Mouse (Mus musculus) urinary bladder, postnatal 36 days (tissue): ENCODE results near the gene Mettl23.
A peak's percentile ranks its signal among the peaks of the same experiment; 100 is the strongest.

Experiments used
- DNase-seq, 2 experiments: peaks; one replicate each; pipeline ENCODE4 v3.0.0; 2022; ENCODE audit warnings: low spot score in 2 of 2, mixed read lengths in 1 of 2

Mettl23 gene

DNA sequence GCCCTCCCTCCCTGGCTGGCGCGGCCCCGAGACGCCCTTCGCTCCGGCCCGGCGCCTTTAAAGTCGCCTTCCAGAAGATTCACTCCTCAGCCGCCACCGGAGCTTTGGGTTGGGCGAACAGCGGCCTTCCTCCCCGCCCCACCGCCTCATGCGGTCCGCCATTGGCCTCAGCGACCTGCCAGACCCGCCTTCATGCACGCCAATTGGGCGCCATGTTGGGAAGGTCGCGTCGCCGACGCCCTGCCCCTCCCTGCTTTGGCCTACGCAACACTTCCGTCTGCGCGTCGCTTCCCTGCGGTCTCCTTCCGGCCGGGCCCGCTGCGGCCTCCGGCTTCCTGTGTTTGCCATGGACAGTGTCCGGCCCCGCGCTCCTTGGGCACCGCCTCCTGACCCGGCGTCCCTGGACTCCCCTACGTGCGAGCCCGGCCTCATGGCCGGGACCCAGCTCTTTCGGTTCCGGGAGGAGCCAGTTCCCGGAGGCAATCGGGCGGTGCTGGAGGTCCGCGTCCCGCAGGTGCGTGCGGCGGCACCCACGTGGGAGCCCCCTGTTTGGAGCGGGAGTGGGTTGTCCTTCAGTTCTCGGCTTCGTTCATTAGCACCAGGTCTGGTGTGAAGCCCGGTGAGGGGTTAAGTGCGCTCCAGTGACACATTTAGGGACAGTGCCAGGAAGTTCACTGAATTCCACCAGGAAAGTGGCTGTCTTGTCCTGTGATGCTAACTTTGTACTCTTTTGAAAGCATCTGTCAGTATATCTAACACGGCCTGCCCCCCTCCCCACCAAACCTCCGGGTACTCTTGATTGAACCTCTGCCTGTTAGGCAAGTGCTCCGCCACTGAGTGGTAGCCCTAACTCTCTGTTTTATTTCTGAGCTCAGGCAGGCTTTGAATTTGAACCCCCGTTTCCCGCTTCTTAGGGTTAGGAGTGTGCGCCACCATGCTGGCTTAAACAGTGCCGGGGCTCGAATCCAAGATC lies at the start of gene Mettl23, which contains the start of gene Jmjd6:
Mettl23 (plus strand) TSS at position 18 of the 973 bp plus-strand sequence.
Jmjd6 (minus strand) TSS at position 189 of the 973 bp plus-strand sequence.
- peak; percentile 94 to 98 for DNase-seq

DNA sequence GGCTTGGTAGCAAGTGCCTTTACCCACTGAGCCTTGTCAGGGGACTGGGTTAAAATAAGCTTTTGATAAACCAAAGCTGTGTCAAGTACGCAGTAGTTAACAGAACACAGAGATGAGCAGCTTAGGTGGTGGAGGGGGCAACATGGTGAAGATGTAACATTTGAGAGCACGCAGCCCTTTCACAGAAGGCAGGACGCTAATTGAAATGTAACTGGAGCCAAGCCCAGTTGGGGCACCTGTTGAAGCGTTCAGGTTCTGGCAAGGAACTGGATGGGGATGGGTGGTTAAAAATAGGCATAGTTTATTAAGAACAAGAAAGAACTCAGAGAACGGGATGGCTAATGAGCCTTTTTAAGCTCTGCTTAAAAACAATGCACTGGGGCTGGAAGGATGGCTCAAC lies 43.7 kb upstream of the Mettl23 start:
- DNase-seq: no peak

DNA sequence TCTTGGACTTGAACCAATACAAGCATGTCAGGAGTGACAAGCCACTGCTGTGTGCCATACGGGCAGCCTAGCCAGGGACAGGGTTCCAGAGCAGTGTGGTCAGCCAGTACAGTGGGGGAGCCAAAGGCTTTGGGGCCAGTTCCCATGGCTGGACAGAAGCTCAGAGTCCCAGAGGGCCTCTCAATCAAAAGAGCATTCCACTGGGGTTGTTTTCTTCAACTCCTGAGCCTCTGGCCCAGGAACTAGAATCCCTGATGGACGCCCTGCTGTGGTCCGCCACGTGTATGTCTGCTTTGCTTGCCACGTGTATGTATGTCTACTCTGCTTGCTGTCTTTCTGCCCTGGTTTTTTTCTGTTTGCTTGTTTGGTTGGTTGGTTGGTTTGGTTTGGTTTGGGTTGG lies 42.0 kb upstream of the Mettl23 start:
- DNase-seq: no peak

DNA sequence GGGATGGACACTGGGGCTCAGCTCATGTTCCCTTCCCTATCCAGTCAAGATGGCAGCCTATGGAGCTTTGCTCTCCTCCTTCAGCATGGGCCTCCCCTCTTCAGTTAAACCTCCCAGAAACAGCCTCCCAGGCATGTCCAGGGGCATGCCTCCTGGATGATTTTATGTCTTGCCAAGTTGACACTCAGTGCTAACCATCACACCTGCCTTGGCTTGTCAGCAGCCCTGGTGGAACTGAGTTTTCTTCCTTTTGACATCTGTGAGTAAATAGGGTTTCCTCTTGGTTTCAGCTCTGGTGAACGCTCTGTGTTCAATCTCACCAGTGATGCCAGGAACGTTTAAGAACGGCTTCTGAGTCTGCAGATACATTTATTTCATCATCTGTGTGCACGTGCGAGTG lies 40.4 kb upstream of the Mettl23 start:
- DNase-seq: no peak

DNA sequence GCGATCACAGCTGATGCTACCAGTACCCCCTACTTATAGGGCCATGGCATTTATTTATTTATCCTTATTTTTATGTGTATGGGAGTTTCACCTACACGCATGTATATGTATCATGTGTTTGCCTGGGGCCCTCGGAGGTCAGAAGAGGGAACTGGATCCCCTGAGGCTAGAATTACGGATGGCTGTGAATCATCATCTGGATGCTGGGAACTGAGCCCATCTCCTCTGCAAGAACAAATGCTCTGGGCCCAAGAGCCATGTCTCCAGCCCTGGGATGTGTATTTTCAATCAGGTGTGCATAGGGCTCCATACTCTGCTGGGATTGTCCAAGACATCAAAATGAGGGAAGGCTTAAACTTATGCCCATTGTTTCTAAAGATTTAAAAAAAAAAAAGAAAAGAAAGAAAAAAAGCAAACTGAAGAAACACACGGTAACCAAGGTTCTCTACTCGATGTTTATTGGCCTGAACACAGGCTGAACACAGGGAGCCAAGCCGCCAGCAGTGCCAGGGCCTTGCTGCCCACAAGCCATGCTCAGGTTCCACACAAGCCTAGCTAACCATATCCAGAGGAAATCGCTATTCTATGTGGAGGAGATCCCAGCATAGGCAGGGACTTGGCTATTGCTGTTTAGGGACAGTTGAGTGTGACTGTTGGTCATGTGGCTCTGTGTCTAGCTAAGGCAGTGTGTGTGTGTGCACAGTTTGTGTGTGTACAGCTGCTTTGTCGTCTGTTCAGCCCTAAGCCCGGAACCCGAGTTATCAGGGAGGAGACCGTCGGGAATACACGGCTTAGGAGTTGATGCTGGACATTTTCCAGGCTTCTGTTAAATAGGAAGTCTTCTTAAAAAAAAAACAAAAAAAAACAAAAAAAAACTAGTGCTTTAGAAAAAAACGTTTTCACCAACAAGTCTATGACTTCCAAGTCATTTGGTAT lies 36.7 kb upstream of the Mettl23 start:
- DNase-seq: no peak

DNA sequence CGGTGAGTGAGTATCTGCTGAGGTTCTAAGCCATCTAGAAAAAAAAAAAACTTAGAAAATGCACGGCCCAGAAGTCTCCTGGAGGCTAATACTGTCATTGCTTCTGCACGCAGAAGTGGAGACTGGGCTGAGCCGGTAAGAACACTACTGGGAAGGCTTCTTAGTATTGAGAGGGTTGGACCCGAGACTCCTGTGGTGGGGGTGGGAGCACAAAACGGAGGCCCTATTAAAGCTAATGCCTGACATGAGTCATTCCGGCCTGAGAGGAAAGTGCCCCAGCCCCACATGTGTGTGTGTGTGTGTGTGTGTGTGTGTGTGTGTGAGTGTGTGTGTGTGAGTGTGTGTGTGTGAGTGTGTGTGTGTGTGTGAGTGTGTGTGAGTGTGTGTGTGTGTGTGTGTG lies 36.0 kb upstream of the Mettl23 start:
- DNase-seq: no peak

DNA sequence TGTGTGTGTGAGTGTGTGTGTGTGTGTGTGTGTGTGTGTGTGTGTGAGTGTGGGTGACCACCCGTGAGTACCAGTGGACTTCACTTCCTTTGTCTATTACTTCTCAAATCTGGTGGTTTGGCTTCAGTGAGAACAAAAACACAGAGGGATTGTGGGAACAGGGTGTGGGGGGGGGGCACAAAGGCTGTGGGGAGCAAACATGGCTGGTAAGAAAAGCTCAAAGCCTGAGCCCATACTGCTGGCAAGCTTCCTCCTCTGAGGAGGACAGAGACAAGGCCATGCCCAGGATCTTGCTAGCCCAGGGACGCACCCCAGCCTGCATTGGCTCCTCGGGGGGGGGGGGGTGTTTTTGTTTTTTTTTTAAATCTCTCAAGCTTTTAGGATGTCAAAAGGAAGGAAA lies 35.6 kb upstream of the Mettl23 start:
- no peak for DNase-seq

DNA sequence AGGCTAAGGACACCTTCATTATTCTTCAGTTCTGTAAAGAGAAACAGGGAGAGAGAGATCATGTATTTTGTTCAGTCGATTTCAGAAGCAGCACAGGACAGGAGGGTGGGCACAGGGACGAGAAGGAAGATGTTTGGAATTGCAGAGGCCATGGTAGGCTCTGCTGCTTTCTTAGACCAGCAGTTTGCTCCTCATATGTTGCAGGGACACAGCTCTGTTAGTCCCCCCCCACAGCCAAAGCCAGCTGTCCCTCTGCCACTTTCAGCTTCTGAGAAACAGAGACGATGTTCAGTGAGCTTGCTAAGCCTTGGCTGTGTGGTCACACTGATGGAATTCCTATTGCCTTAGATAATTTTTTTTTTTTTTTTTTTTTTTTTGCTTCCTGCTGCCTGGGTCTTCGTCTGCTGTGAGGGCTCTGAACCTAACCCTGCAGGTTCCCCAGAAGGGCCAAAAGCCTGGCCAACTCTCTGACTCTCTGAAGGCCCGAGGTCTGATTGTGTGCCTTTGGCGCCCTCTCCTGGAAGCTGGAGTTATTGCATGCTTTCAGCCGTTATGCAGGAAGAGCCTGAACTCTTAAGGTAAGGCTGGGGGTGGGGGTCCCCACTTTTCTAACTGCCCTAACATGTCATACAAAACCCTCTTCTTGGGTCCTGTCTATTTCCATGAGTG lies 35.0 kb upstream of the Mettl23 start:
- DNase-seq: peak; percentile 82 to 85

DNA sequence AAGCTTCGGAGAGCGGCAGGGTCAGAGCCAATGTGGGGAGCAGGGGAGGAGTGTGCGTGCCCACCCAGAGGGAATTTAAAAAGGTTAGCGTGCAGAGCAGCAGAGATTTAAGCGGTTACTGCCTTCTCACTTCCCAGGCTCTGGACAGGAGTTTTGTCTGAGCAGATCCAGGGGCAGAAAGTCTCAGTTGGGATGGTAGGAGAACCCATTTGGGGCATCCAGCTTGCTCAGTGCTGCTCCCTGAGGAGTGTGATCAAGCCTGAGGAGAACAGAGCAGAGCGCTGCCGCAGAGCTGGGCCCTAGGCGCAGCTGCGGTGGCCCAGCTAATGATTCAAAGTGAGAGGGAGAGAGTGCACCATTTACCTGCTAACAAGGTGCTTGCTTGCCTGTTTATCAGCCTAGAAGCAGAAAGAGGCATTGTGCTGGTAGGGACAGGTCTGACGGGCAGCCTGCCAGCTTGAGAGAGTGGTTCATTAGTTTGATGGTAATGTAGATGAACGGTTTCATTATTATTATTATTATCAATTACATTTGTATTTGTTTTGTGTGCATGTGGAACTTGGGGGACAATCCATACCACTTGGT lies 34.2 kb upstream of the Mettl23 start:
- no peak for DNase-seq

DNA sequence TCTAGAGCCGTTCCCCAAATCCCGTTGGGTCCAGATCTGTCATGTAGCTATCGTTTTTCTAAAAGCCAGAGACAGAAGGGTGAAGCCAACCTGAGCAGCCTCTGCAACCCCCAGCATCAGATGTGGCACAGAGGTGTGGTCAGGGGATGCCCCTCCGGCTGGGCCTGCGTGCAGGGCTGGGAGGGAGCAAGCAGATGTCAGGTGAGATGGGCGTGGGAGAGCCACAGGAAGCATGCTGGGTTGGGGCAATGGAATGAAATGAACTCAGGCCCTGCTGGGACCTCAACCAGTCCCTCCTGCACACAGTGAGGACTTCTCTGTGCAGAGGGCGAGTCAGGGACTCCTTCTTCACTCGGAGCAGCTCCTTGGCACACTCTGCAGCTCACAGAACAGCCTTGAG lies 33.6 kb upstream of the Mettl23 start:
- no peak for DNase-seq

DNA sequence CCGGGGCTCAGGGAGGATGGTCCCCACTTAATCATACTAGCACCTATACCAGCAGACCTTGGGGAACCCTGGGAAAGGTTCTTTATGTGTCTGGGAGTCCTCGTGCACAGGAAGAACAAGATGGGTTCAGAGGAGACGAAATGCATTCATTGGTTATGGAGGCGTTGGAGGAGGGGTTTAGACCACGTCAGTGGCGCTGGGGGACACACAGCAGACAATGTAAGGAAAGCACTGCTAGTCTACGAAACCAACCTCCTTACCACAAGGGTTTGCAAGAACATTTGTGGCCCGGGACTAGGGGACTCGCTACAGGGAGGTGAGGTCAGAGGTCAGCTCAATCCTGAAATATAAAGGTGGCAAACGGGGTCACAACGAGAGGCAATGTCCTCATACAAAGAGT lies 32.5 kb upstream of the Mettl23 start:
- no peak for DNase-seq

DNA sequence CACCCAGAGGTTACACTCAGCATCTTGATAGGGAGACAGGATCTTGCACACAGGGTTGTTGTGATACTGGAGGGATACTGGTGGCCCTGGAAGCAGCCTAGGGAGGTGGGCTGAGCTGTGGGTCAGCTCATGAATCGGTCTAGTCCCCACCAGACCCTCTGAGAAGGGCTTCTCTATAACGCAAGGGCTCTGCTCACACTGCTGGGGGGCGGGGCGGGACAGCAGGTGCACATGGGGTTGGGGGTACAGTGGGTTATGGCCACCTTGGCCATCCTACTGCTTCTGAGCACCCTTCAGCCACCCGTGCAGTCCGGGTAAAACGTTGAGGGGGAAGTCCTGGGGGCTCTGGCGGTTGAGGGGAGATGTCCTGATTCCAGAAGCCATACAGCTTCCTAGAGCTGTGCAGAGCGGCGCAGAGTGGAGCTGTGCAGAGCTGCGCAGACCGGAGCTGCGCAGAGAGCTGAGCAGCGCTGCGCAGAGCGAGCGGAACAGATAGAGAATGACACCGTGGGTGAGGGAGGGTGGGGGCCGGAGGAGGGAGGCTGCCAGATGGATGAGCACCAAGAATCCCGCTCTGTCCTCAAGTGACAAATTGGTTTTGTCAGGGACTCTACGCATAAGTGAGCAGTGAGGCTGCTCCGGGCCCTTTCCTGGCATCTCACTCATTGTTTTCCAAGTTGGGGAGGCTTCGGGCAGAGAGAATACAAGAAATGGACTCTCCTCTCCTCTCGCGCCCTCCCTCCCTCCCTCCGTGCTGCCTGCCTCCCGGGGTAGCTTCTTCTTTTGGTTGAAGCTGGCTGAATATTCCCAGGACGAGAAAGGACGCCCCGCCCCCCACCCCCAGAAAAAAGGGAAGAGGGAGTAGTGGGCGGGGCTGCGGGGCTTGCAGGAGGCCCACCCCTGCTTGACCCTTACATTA lies 31.8 kb upstream of the Mettl23 start:
- no peak for DNase-seq

DNA sequence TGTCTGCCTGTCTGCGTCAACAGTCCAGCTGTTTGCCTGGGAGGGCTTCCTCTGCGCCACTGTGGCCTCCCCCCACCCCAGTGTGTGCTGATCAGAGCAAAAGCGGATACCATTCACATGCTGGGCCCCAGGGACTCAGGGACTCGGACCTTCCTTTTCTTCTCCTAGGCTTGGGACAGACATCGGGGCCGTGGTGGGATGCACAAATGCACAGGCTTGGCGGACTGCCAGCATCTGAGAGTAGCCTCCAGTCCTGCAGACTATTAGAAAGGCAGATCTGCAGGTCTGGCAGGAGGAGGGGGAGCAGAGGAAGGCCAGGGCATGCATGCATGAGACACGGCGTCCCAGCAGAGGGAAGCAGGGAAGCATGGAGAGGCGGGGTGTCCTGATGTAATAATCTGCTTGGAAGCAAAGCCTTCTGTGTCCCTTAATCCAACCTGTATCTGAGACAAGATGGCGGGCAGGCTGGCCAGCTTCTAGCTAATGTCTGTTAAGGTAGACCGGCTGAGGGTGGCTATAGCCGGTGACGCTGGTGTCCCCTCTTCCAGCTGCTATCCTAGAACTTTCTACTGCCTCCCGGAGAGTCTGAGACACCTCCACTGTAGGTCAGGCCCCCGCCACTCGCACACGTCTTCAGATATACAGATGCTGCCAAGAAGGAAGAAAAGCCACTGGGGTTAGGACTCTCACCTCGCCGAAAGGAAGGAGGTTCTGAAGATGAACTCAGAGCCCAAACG lies 30.1 kb upstream of the Mettl23 start:
- DNase-seq: no peak

DNA sequence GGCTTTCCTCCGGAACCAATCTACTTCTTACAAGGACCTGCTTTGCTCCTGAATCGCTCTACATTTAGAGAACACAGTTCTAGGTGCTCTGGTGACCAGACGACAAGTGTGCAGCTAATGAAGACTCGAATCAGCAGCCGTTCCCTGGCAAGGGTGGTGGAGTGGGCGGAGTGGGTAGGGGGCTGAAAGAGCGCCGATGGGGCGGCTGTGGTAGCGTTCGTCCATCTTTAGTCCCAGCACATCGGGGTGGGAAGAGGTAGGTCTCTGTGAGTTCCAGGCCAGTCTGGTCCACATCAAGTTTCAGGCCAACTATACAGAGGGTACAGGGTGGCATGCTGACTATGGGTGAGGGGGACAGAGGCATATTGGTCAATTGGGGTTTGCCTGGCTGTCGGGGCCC lies 29.5 kb upstream of the Mettl23 start:
- no peak for DNase-seq

DNA sequence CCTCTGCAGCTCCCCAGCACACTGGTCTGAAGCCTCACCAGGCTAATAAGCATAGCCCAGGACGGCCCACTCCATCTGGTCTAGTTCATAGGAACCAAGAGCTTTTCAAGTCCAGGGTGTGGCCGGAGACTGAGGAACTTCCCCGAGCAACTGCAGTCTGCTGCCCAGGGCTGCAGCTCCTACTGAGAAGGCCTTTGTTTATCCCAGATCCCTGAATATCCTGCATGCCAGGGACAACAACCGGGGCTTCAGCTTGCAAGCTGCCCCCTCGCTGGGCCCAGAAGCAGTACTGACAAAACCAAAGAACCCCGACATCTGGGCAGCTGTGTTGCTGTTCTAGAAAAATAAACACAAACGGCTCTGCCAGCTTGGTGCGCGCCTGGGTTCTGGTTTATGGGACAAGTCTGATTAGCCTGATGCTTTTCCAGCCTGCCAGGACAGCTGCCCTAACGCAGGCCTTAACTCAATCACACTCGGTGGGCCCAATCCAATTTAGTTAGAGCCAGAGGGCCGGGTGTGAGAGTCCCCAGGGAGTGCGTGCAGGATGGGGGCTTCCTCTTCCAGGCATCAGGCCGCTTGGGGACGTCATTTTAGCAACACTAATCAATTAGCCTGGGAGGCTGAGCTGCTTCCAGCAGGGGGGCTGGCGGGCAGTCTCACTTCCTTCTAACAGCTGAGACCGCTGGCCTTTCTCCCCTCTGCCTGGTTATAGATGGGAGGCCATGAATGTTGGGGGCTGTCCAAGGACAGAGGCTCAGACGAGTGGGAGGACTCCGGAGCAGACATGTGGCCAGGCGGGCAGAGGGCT lies 28.8 kb upstream of the Mettl23 start:
- peak; percentile 31 to 48 for DNase-seq

DNA sequence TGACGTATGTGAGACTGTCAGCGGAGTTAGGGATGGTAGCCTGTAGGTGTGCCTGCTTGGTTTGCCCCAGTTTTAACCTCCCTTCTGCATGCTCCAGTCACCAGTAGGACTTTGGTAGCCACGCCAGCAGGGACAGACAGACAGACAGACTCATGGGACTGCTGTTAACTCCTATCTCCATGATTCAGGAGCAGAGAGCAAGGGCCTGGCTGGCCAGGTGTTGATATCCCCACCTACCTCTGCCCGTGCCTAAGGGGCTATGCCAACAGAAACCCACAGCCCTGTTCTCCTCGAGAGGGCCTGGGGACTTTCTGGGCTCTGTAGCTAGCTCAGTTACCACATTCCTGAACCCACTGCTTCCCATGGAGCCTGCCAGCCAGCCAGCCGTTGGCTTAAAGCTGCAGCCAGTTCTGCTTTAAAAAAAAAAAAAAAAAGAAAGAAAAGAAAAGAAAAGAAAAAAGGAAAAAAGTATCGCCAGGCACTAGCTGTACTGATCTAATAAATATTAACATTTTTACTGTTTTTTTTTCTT lies 28.1 kb upstream of the Mettl23 start:
- DNase-seq: no peak

DNA sequence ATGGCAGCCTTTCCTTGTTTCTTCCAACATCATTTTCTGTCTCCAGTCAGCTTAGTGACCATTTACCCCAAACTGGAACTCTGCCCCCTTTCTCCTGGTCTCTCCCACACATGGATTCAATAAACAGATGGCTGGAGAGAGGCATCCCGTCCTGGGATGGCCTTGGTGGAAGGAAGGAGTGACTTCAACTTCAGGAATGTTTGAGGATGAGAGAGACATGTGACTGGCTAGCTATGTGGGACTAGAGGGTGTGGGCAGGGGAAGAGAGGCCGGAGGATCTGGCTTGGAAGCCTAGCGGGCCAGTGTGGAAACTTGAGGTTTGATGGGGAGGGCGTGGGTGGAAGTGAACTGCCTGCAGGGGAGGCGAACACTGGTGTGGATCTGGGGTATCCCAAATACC lies 26.3 kb upstream of the Mettl23 start:
- DNase-seq: peak in 1 of 2 experiments; percentile 41

DNA sequence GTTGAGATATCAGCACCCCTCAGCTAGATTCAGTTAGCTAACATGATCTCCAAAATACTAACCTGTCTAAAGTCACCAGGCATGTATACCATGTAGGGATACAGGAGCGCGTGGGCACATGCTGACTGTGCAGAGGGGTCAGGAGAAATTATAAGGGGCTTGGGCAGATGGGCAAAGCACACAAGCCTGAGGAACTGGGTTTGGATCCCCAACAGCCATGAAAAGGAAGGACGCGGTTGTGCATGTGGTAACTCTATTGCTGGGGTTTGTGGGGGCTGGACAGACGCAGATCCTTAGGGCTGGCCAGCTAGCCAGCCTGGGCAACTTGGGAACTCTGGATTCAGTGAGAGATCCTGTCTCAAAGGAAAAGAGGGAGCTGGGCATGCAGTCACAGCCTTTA lies 25.5 kb upstream of the Mettl23 start:
- DNase-seq: no peak

DNA sequence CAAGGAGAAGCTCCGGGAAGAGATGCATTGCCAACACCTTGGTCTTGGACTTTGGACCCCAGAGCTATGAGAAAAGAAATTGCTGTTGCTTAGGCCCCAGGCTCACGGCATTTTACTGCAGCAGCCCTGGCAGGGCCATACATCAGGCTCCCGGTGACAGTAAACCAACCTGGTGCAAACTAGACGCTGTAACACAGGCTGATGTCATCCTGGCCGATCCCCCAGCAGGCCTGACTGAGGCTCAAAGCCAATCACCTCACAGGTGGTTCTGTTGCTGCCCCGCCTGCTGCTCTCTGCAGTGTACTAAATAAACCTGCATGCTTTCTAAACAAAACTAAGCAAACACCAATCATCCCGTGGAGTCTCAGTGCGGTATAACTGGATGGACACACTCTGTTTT lies 24.4 kb upstream of the Mettl23 start:
- DNase-seq: no peak
